Mouse (Mus musculus): Measurements from ENCODE around the gene Ppara. TPM values are rescaled to one million over a fixed set of nuclear protein-coding genes. Genes with fewer than 3 reads are reported as not detected.

The Ppara gene
- total and polyA plus RNA-seq, 3 experiments: 6.3 to 48.9 (median 37.2) TPM

- DNase-seq: no peak
Observed at GRCm38 (mm10) chr15:85851656-85852392, 117.0 kb downstream of the Ppara start.

Small RNA genes lying within 50 kb of the gene (microRNA-seq; reads per million reads assigned to microRNA genes)
- gene Mirlet7b (119,746 to 146,909 reads per million in 2 experiments), gene Mirlet7c-2 (2,484 to 3,171 reads per million in 2 experiments)

Other genes starting within 250 kb of the Ppara start
- gene 7530416G11Rik, start 231.8 kb upstream of the Ppara start, total RNA-seq (2021): not detected
- not detected in 2 replicates for gene 7530416G11Rik, start 231.8 kb upstream of the Ppara start, polyA plus RNA-seq (2012; rRNA removed)
- 1 to 10 TPM in 1 of 2 experiments, under 1 TPM in 1; 0.86 to 1.2 TPM for gene Wnt7b, start 152.5 kb upstream of the Ppara start, total RNA-seq (2021)
- gene Wnt7b, start 152.5 kb upstream of the Ppara start, polyA plus RNA-seq (2012; rRNA removed): 1.0 and 1.1 TPM in 2 replicates
- gene Cdpf1, start 76.7 kb downstream of the Ppara start, total RNA-seq (2021): 10 to 100 TPM; 22.5 to 23.5 TPM
- 55.7 and 56.0 TPM in 2 replicates for gene Cdpf1, start 76.7 kb downstream of the Ppara start, polyA plus RNA-seq (2012; rRNA removed)
- under 1 TPM; 0.20 to 0.69 TPM for gene Pkdrej, start 86.8 kb downstream of the Ppara start, total RNA-seq (2021)
- gene Pkdrej, start 86.8 kb downstream of the Ppara start, polyA plus RNA-seq (2012; rRNA removed): 0.08 and 0.11 TPM in 2 replicates
- gene Ttc38, start 97.3 kb downstream of the Ppara start, total RNA-seq (2021): 10 to 100 TPM; 17.0 to 18.9 TPM
- gene Ttc38, start 97.3 kb downstream of the Ppara start, polyA plus RNA-seq (2012; rRNA removed): 6.5 and 10.6 TPM in 2 replicates
- gene Gtse1, start 124.8 kb downstream of the Ppara start, total RNA-seq (2021): 1 to 10 TPM in 1 of 2 experiments, under 1 TPM in 1; 0.66 to 1.1 TPM
- 2.0 and 2.9 TPM in 2 replicates for gene Gtse1, start 124.8 kb downstream of the Ppara start, polyA plus RNA-seq (2012; rRNA removed)
- gene Trmu, start 144.3 kb downstream of the Ppara start, total RNA-seq (2021): 10 to 100 TPM; 19.8 to 27.6 TPM
- 9.8 and 16.1 TPM in 2 replicates for gene Trmu, start 144.3 kb downstream of the Ppara start, polyA plus RNA-seq (2012; rRNA removed)

Data from adrenal gland, adult 2 months (tissue).